Mouse (Mus musculus) embryonic facial prominence, embryonic 13.5 days (tissue): ENCODE measurements at regions not wholly inside any gene's neighbourhood (a gene's known extent, or its start where the extent isn't known, plus 50 kb on each side); places are given as distances from the start of the nearest gene placed in this dataset.
"Not testable (repeated sequence)": the region's sequence is repeated elsewhere in the genome, so short reads cannot be mapped to it uniquely, and the experiment has no call there.

Source experiments
- ATAC-seq: fragments of 200-750 bp; cut with Nextera tagmentation; 2 replicates; pipeline ENCODE4 v1.8.0; 2017; ENCODE audit warnings: low read depth; ENCODE audit not compliant: insufficient number of reproducible peaks, insufficient read depth, low FRiP score, low TSS enrichment
- H3K27ac ChIP-seq: fragments of 300-500 bp; sonication (generic); 2 replicates; pipeline ENCODE4 v1.5.1; 2015; ENCODE audit warnings: moderate library complexity, mild to moderate bottlenecking, inconsistent platforms
- H3K27me3 ChIP-seq: fragments of 300-500 bp; sonication (generic); 2 replicates; pipeline ENCODE4 v1.6.1; 2015; ENCODE audit warnings: mild to moderate bottlenecking, inconsistent platforms
- H3K36me3 ChIP-seq: fragments of 300-500 bp; sonication (generic); 2 replicates; pipeline ENCODE4 v1.6.1; 2015; ENCODE audit warnings: mild to moderate bottlenecking, inconsistent platforms
- H3K4me1 ChIP-seq: fragments of 300-500 bp; sonication (generic); 2 replicates; pipeline ENCODE4 v1.6.1; 2015; ENCODE audit warnings: inconsistent platforms
- H3K4me2 ChIP-seq: fragments of 300-500 bp; sonication (generic); 2 replicates; pipeline ENCODE4 v1.6.1; 2015; ENCODE audit warnings: moderate library complexity, mild to moderate bottlenecking, inconsistent platforms
- H3K4me3 ChIP-seq: fragments of 300-500 bp; sonication (generic); 2 replicates; pipeline ENCODE4 v1.5.1; 2015; ENCODE audit warnings: mild to moderate bottlenecking, inconsistent platforms
- H3K9ac ChIP-seq: fragments of 300-500 bp; sonication (generic); 2 replicates; pipeline ENCODE4 v1.6.1; 2015; ENCODE audit warnings: mild to moderate bottlenecking, inconsistent platforms
- H3K9me3 ChIP-seq: fragments of 300-500 bp; sonication (generic); 2 replicates; pipeline ENCODE4 v1.6.1; 2016; ENCODE audit warnings: inconsistent platforms
- WGBS: fragments of 180-500 bp; shearing (Covaris S2); methylation state at CpG from one replicate; pipeline ENCODE4 v1.1.7; 2015; ENCODE audit warnings: mixed read lengths; 5-methylcytosine and 5-hydroxymethylcytosine counted together

DNA sequence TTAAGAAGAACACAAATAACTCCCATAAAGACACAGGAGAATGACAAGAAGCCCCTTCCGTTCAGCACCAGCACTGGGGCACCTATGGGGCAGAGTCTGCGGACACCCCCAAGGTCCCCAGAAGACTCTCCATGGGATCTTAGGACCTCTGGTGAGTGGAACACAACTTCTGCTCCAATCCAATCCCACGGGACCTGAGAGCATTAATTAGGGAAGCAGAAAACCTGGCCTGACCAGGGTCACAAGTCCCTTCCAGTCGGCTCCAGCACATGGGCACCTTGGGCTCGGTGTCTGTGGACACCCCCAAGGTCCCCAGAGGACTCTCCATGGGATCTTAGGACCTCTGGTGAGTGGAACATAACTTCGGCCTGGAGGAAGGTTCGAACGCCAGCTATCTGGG lies 59.0 kb upstream of the Btbd35f25 start:
- H3K9ac ChIP-seq, H3K4me3 ChIP-seq, H3K27ac ChIP-seq, H3K4me2 ChIP-seq, H3K4me1 ChIP-seq, ATAC-seq, H3K36me3 ChIP-seq, H3K27me3 ChIP-seq: not testable (repeated sequence)
- peaks cover 52% of the 10 kb centered on the region for H3K9me3 ChIP-seq
- WGBS: 83% methylated on average over 8 of the region's 8 CpGs

DNA sequence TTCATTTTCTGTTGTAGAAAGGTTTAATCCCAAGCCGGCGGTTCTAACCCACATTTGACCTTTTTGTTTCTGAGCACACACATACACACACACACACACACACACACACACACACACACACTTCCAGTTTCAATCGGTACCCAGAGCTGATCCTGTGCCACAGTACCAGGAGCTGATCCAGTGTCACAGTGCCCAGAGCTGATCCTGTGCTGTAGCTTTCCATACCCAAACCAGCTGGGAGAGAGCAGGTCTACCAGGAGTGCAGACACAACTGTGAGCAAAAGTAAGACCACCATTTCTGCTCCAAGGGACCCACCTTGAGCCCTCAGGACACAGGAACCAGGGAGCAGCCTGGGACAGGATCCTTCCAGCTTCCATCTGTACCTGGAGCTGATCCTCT lies 58.3 kb upstream of the Btbd35f25 start:
- Histone ChIP-seq H3K4me1 (no peaks in the 10 kb centered on the region), H3K4me2 (no peak overlapping the region), H3K27me3 (no peaks in the 10 kb centered on the region), H3K9ac (no peak overlapping the region), H3K27ac (no peak overlapping the region), H3K9me3 (peaks cover 54% of the 10 kb centered on the region), H3K36me3 (no peaks in the 10 kb centered on the region), H3K4me3 (no peak overlapping the region)
- ATAC-seq: no peak
- WGBS: 81% methylated on average over 3 of the region's 3 CpGs
